Mouse (Mus musculus): ENCODE results near the gene Bpifa6.
"Not testable (repeated sequence)": the region's sequence is repeated elsewhere in the genome, so short reads cannot be mapped to it uniquely, and the experiment has no call there.

The Bpifa6 gene

DNA sequence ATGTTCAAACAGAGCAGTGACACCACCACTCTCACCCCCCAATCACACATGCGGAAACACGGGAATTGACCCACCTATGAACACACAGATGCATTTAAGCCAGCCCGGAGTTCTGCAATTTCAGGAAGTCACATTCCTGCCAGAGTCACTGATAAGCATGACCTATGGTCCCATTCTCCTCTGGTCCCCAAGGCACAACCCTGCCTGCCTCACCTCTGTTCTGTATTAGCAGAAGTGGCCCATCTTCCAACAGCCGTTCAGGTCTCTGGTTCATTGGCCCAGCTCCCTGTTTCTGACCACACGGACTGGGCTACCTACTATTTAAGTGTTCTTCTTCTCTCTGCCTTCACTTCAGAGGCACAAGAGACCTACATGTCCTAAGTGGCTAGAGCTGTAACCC is at the start of gene Bpifa6:
Gene Bpifa6, plus strand, starts transcription at position 364 of the 400 bp plus-strand sequence.
- DNase-seq: no peak

DNA sequence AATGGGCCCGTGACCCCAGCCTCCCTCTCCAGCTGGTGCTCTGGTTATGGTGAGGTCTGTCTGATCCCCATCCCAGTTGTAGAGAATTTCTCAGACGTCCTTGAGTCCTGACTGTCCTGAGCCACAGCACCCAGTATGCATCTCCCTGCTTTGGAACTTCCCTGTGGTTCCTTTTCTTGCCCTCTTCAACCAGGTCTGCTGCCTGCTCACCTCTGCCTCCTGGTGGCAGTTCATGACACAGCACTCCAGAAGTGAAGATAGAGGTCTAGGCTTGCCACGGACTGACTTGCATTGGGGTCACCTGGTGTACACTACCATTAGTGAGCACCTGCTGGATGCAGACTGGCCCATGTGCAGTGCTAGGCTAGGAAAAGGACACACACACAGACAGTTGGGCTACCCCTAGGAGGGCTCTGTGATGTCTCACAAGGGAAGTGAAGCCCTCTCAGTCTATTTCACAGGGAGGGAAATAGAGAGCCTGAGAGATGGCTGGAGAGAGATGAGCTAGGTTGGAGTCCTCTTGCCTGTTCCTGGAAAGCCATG is 44.8 kb upstream of the Bpifa6 start:
- peak; percentile 67 to 68 for DNase-seq

DNA sequence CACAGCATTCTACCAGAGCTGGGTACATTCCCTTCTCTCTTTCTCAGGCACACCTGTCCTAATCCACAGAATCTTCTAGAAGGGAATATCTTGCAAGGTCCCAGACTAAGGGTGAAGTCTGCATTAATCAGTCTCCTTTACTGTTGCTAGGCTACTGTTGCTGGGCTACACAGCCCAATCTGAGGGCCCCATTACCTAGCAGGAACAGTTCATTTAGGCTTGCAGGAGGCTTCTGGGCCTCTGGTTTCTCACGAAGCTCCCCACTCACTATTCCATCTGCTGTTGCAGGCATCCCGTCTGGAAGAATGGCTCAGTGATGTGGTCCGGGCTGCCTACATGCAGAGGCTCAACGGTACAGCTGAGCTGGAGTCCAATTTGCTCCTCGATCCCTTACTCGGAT is 43.6 kb upstream of the Bpifa6 start:
- no peak for DNase-seq

DNA sequence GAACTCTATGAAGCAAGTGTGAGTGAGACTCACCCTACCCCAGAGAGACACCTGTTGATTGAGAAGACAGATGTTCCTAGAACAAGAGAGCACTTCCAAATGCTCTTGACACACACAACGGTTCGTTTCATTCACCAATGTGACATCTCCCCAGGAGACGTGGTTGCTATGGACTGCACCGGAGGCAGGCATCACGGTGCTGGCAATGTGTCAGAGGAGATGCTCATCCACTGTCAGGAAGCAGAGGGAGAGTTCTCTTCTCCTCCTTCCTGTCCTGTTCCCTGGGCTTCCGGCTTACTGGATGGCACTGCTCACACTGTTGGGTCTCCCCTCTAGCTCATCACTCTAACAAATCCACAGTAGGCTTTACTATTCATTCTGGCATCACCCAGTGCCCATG is 41.4 kb upstream of the Bpifa6 start:
- no peak for DNase-seq

DNA sequence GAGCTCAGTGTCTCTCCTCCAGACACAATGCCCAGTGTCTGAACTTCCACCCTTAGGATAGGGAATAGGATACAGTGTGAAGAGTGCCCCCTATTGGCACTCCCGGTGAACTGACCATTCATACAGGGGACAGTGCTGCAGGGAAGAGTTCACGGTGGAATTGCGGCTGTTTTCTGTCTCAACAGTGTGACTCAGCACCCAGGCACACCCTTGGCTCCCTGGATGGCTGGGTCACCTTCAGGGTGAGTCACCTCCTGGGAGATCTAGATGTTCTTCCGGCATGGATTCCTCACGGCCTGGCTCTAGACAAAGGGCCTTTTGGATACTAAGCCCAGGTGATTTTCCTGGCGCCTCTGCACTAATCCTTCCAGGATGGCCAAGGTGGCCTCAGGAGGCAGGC is 39.4 kb upstream of the Bpifa6 start:
- no peak for DNase-seq

DNA sequence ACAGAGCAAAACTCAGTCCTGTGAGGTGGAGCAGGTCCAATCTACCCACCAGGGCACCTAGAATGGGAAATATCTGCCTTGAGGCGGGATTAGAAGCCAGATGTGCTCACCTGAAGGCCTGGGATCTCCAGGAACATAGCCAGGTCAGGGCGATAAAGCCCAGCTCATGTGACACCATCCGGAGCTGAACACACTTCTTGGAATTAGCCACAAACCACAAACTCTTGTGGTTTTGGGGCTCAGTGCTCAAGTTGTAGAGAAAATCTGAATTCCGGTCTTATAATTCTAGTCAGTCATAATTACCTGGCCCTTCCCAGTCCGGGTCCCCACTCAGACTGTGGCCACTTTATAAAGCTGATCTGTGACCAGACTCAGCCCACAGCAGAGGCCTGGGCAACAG is 36.9 kb upstream of the Bpifa6 start, which contains the start of gene Bpifb4:
Gene Bpifb4, plus strand, starts transcription at position 370 of the 400 bp plus-strand sequence.
- no peak for DNase-seq

DNA sequence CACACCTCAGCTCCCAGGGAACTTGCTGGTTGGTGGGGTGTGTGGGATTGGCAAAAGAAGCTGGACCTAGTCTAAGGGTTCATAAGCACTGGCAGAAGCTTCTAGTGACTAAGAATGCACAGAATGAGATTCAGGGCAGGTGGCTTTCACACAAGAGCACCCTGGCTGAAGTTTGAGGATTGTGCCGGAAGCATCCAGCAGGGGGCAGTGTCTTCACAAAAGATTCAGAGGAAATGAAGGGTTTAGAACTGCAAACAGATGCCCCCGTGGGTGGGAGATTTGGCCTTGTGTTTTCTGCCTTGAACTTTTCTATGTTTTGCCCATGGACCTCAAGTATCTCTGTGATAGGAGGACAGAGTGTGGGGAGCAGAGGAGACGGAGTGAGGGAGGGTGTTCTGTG is 31.2 kb upstream of the Bpifa6 start:
- peak; percentile 72 to 75 for DNase-seq

DNA sequence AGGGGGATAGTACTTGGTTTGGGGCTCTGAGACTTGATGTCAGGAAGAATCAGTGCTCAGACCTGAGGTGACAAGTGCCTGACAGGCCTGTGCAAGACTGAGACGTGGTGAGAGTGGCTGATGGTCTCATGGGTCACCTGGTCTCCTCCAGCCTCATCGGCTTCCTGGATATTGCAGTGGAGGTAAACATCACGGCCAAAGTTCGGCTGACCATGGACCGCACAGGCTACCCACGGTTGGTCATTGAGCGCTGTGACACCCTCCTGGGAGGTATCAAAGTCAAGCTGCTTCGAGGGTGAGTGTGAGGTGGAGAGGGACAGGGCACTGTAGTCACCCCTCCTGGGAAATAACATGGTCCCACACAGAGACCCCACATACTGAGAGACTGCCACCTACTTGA is 30.2 kb upstream of the Bpifa6 start:
- DNase-seq: no peak

DNA sequence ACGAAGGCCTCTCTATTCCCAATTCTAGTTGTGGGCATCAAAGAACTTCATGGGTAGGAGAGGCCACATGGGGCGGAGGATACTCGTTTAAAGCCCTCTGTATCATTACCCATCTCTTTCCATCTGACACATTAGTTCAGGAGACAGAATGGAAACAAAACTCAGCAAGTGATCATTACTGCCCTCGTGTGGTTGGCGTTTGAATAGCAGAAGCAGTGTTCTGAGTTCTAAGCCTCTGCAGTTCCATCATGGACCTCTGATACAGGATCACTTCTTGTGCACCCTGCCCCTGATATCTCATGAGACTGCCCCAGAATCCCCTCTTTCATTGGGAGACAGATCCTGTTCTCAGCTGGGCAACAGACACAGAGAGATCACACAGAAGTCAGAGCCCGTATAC is 21.8 kb upstream of the Bpifa6 start:
- DNase-seq: peak; percentile 75 to 83

DNA sequence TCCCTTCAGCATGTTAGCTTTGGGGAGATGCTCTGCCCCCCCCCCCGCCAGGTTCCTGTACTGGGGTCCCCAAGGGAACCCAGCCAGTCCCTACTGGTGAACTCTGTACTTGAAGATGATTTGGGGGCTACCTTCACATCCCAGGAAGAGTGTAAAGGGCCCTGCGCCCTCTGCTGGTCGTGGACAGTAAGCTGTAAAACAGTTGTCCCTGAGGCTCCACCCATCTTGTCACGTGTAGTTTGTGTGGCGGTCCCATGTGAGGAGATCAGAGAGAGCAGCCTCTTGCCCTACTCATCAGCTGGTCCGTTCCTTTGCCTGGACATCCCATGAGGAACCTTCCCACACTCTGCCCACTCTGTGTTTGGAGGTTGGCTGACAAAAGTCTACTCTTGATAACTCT is 20.9 kb upstream of the Bpifa6 start:
- peak in 1 of 2 experiments; percentile 49 for DNase-seq

DNA sequence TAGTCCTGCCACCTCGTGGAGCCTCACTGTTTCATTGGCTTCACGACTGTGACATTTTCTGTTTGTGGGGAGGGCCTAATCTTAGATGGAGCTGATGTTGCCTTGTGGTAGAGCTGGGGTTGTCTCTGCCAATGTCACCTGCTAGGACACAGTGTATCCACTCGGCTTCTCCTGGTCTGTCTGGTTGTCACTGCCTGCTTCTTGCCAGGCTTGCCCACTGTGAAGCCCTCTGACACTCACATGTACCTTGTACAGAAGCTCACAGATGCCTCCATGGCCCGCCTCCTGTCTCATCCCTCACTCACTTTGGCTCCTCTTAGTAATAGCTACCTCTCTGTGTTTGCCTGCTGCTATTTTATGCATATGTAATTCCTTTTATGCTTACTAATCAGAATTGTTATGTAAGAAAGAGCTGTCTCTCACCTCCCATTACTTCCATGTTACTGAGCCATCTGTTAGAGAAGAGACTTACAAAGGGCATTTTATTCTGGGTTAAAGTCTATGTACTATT is 11.9 kb upstream of the Bpifa6 start:
- peak; percentile 53 to 72 for DNase-seq

DNA sequence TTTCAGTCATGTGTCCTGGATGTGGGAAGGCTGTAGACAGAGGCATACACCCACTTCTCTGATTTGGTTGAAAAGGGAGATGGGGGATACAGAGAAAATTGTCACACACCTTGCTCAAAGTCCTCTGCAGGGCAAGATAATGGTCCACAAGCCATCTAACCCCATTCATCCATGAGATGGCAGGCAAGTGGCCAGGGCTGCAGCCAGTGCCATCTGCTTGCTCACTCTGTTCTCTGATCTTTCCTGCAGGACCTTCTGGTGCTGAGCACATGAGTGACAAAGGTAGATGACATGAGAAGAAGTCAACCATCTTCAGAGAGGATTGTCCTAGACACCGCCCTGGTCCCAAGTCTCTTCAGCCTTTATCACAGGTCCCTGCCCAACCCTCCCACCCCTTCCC is 11.4 kb upstream of the Bpifa6 start:
- peak; percentile 95 to 97 for DNase-seq

DNA sequence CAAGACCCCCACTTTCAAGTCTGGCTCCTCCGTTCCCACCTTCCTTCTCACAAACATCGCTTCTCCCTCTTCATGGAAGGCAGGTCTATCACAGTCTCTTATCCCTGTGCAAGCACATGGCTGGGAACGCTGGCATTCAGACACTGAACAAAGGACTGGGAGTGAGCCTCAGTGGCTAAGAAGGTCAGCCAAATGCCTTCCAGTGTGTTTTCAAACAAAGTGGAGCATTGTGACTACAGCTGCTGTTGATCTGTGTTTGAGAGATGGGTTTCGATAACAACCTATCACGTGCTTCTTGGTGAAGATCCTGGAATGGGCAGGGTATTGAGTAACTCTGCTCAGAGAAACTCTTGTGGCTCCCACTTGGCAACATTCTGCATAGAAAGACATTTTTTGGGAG is 4.5 kb upstream of the Bpifa6 start:
- DNase-seq: no peak

DNA sequence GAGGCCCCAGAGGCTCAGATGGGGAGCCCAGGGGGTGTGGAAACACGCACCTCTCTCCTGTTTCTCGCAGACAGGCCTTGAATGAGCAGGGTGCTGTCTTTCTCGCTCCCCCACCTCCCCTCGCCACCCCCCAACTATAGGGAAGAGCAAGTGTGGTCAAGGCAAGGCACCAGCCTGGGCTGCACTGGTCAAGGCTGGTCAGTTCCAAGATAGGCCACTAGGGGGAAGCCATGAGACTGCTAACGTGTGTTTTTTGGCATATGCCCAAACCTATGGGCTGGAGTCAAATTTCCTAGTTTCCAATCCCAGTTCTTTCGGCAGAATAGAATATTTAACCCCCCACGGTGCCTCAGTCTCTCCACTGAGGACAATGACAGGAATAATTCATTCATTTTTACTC is 21.0 kb downstream of the Bpifa6 start:
- DNase-seq: peak; percentile 80 to 85

DNA sequence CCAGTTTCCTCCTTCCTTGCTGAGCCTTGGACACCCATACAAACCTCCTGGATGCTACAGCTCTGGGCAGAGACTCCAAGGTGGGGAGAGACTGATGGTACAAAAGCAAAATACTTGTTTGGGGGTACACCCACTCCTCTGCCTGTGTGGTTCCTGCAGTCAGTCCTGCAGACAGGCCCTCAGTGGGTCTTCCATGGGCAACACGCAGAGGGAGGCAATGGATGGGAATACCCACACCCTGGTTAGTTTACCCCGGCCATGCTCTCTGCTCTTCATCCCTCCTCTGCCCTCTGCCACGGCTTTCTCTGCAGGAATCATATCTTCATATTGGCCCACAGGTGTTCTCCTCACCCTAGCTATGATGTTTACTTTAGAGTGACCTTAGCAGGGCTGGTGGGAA is 25.8 kb downstream of the Bpifa6 start:
- DNase-seq: no peak

DNA sequence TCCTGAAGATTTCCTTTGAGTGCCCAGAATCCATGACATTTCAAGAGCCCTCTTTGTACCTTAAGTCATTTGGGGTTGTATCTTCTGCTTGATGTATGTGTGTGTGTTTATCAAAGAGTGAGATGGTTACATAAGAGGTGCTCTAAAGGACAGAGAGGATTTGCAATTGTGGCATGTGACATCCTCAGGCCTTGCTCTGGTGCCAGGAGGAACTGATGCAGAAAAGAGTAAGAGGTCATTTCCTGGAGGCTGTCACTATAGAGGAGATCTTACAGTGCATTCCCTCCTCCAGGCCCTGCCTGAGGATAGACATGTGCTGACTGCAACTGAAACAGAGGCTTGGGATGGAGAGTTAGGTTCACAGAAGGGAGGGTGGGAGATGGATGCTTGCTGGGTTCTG is 26.3 kb downstream of the Bpifa6 start:
- DNase-seq: no peak

DNA sequence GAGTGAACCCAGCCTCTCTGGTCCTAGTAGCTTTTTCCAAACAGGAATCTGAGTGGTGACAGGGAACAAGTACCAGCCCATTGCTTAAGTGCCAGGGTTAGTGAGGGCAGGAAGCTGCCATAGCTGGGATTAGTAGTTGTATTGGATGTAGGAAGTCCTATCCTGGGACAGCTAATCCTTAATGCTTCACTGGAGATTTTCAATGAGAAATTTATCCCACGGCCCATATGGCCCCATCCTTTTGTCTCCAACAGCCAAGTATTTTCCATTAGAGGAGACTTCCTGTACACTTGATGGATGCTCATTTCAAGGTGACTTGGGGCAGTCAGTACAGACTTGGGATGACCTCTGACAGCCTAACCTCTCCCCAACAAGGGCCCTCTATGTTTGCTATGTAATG is 29.7 kb downstream of the Bpifa6 start:
- DNase-seq: no peak

DNA sequence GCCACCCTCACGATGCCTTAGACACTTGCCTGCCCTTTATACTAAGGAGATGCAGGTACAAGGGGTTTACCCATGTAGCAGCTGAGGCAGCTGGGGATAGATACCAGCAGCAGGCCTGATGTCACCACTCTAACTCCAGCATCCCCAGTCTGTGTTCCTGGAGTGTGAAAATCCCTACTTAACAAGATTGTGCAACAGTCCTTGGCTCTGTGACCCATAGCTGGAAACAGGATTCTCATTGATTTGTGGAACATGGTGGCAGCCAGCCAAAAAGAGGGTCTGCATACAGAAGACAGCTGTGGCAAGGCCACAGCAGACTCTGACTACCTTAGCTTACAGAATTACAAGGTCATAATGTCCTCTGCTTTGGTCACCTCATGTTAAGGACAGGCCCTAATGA is 30.3 kb downstream of the Bpifa6 start:
- no peak for DNase-seq

DNA sequence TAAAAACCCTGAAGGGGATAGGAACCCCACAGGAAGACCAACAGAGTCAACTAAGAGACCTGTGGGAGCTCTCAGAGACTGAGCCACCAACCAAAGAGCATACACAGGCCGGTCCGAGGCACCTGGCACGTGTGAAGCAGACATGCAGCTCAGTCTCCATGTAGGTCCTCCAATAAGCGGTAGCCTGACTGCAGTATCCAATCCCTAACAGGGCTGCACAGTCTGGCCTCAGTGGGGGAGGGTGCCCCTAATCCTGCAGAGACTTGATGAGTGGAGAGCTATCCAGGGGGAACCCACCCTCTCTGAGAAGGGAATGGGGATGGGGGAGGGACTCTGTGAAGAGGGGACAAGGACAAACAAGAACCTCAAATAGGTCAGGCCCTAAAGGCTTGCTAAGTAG is 31.0 kb downstream of the Bpifa6 start:
- no peak for DNase-seq

DNA sequence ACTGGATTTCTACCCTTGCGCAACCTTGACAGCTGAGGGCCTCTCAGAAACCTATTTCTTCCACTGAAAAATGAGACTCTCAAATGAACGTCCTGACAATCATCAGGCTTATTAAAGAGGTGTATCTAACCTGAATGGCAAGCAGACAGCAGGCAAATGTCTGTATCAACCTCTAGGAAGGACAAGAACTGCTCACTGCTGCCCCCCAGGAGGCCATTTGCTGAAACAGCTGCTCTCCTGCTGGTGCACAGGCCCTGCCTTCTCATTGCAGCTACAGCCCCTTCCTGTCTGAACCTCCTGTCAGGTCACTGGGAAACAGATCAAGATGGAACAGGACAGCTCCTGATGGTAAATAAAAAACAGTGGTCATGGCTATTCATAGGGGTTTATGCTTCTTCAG is 31.6 kb downstream of the Bpifa6 start:
- peak in 1 of 2 experiments; percentile 4 for DNase-seq

DNA sequence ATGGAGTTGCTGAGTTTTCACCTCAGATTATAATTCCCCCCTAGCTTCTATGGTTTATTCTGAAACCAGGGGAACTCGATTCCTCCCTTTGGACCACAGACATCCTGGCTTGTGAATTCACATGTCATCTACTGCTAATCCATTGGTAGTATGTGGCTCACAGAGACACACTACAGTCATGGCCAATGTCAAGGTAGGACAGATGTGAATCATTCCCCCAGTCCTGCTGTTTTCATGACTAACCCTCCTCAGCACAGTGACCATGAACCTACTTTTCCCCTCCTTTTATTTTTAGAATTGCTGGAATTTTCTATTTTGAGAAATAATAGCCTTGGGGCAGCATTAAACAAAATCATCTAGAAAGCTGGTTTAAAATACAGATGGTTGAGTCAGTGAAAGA is 32.6 kb downstream of the Bpifa6 start:
- no peak for DNase-seq

DNA sequence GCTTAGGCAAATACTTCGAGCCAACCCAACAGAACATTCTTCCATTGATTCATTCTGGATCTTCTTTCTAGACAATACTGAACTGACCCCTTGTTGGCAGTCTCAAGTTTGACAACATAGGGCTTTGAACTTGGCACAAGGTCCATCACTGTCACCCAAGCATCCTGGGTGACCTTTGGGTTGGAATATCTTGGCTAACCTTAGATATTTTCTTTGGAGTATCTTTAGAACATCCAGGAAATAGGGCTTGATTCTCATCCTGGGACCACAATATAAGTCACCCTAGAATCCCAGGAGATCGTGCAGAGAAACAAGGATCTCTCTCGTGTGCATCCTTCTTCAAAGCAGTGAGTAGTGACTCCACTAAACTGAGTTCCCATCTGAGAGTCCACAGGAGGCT is 33.2 kb downstream of the Bpifa6 start, which contains the start of gene Bpifa2:
Gene Bpifa2, plus strand, starts transcription at position 301 of the 400 bp plus-strand sequence.
- DNase-seq: no peak

DNA sequence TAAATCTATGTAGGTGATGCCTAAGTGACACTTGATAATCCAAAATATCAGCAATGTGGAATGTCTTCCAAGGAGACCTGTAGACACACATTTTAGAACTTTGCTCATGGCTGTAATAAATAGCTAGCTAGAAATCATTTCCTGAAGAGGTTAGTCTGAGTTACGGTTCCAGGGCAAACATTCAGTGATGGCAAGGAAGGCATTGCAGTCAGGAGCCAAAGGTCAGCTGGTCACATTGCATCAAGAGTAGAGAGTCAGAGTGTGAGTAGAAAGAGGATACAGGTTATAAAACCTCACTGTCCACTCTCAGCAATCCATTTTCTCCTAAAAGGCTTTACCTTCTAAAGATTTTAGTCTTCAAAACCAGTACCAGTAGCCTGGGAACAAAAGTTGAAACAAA is 43.2 kb downstream of the Bpifa6 start:
- DNase-seq: no peak

DNA sequence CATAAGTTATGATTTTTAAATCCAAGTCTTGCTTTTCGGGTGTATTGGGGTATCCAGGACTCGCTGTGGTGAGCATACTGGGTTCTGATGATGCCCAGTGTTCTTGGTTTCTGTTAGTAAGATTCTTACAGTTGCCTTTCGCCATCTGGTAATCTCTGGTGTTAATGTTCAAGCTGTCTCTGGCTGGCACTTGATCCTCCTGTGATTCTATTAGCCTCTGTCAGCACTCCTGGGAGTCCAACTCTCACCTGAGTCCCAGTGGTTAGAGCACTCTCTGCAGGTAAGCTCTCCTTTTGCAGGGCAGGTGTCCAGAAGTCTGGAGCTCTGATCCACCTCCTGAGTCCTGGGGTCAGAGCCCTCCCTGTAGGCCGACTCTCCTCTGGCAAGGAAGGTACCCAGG is 49.9 kb downstream of the Bpifa6 start:
- not testable (repeated sequence) for DNase-seq

DNA sequence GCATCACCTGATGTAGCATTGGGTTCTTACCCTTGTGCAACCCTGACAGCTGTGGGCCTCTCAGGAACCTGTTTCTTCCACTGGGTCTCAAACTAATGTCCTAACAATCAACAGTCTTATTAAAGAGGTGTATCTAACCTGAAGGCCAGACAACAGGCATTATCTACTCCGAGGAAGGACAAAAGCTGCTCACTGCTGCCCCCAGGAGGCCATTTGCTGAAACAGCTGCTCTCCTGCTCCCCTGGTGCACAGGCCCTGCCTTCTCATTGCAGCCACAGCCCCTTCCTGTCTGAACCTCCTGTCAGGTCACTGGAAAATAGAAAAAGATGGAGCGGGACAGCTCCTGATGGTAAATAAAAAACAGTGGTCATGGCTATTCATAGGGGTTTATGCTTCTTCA is 64.2 kb downstream of the Bpifa6 start:
- peak; percentile 61 to 67 for DNase-seq

All from cerebellum, postnatal 36 days (tissue).